Mouse (Mus musculus) monocyte, adult 59 days (primary cell): ENCODE results near the gene Ankfy1. TPM values are rescaled to one million over a fixed set of nuclear protein-coding genes. Genes with fewer than 3 reads are reported as not detected.

Source experiments
- total RNA-seq, 2 experiments: library from RNA; stranded (reverse); gene quantifications; one replicate each; pipeline ENCODE4 v1.2.4; 2023

Ankfy1 gene
- total RNA-seq, result 10 to 100 TPM; 94.9 to 99.6 TPM

GRCm38 (mm10) chr11:72689551-72690510, at the start of gene Ankfy1:
Gene Ankfy1 (plus strand): TSS chr11:72690006.

GRCm38 (mm10) chr11:72795455-72796295, 105.9 kb downstream of the Ankfy1 start, which contains the start of the genes Cyb5d2 and Zzef1:
Gene Cyb5d2 (minus strand): TSS chr11:72796142.
Gene Zzef1 (plus strand): TSS chr11:72796226.

Other genes with a start within 250 kb of the Ankfy1 start
- 10 to 100 TPM; 69.4 to 73.1 TPM for gene Mybbp1a, start 248.7 kb upstream of the Ankfy1 start, total RNA-seq
- gene Spns2, start 200.1 kb upstream of the Ankfy1 start, total RNA-seq, result 1 to 10 TPM; 1.3 to 1.8 TPM
- gene Spns3, start 139.5 kb upstream of the Ankfy1 start, total RNA-seq, result 10 to 100 TPM; 12.3 to 12.6 TPM
- gene Ube2g1, start 82.7 kb upstream of the Ankfy1 start, total RNA-seq, result 10 to 100 TPM; 29.9 to 30.1 TPM
- 1 to 10 TPM; 7.1 to 8.7 TPM for gene Cyb5d2, start 106.1 kb downstream of the Ankfy1 start, total RNA-seq
- 10 to 100 TPM; 75.8 to 78.6 TPM for gene Zzef1, start 106.2 kb downstream of the Ankfy1 start, total RNA-seq